Mouse (Mus musculus): ENCODE results near the gene Traf4. TPM values are rescaled to one million over a fixed set of nuclear protein-coding genes. Genes with fewer than 3 reads are reported as not detected.
"Not testable (repeated sequence)": the region's sequence is repeated elsewhere in the genome, so short reads cannot be mapped to it uniquely, and the experiment has no call there.

The Traf4 gene
- total RNA-seq (2015) (1.3 TPM in 2 replicates), total RNA-seq (2017) (0.51 and 2.2 TPM in 2 replicates)

DNA sequence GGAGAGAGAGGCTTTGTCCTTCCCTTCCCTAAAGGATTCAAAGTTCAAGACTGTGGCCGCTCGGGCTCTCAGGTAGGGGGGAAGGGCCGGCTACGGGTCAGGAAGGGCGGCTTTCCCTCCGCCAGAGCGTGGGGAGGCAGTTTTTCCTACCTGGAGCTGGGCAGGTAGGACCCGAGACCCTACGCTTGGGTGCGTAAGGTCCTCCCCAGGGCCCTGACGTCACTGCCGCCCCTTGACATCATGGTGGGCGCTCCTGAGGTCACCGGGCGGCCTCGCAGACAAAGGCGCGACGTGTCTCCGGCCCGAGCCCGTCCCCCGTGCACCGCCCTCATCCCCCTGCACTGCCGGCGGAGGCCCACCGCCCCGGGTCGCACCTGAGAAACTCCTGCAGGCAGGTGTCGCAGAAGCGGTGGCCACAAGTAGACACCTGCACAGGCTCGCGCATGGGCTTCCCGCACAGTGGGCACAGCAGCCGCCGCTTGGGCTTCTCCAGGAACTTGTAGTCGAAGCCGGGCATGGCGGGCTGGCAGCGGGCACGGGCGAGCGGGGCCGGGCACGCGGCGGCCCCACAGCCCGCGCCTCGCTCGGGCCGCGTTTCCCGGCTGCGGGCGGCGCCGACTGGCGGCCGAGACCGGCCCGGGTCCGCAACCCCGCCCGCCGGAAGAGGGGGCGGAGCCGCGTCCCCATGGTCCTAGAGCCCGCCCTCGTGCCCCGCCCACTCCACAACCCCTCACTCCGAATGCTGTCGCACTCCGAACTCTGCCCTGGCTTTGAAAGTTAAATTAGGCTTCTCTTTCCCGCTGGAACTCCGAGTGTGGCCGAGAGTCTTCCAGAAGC lies at the start of gene Traf4:
Gene Traf4, minus strand, starts transcription at position 666 of the 837 bp plus-strand sequence.
- ATAC-seq (ENCODE audit: poor library complexity, severe bottlenecking): peak; percentile 81

DNA sequence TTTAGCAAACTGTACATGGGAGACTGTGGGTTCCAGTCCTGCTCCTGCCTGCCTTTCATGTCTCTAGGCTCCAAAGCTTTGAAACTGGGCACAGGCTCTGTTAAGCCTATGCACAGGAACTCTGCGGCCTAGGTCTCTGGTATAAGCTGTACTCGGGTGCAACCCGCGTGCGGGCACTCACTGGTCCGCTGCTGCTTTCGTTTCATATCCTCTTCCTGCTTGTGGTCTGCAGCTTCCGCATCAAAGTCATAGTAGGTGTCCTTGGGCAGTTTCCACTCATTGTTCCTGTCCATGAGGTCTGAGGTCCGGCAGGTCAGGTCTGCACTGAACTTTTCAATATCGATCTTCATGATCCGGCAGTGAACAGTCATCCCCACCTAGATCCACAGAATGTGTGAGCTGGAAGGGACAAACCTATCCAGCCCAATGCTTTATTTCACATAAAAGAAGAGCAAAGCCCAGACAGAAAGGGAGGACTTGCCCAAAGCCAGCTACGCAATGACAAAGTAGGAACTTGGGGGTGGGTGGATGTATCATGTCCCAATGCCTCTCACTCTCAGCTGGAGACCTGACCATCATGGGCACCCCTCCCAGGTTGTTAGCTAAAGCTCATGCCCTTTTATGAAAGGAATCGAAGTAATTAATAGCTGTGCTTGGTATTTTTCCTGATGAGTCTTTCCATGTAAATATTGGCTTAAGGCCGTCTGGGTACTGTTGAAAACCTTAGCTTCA lies 47.9 kb upstream of the Traf4 start:
- ATAC-seq (ENCODE audit: poor library complexity, severe bottlenecking): peak; percentile 99

GRCm38 (mm10) chr11:78211513-78211912 lies 46.1 kb upstream of the Traf4 start:
- no peak for ATAC-seq (ENCODE audit: poor library complexity, severe bottlenecking)

GRCm38 (mm10) chr11:78210615-78211014 lies 45.2 kb upstream of the Traf4 start:
- ATAC-seq (ENCODE audit: poor library complexity, severe bottlenecking): no peak

DNA sequence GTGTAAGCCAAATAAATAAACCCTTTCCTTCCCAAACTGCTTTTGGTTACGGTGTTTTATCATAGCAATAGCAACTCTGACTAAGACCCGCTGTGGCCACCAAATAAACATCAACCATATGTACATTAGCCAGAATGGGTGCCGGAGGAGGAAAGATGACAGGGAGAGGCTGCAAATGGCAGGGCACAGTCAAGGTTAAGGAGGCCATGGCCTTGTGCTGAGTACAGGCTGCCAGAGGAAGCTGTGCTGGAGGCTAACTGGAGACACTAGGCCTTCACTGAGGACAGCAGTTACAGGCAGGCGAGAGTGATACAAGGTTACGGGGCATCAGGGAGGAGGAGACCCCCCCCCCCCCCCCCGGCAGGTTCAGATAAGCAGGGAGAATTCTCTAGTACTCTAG lies 44.5 kb upstream of the Traf4 start:
- ATAC-seq (ENCODE audit: poor library complexity, severe bottlenecking): no peak

DNA sequence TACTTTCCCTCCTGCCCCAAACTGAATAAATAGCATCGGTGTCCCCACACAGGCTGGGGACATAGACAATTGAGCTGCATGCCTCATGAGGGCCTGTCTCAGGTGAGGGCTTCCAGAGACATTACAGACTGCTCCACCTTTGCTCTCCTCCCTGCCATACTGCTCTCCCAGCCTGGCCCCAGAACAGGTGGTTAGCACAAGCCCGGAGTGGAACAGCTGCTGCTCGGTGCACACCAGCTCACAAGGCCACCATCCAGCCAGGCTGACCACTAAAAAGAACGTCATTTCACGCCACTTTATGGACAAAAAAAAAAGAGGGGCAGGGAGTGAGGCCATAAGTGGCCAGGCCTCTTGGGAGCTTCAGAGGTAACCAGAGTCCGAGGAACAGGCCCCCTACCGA lies 41.8 kb upstream of the Traf4 start:
- no peak for ATAC-seq (ENCODE audit: poor library complexity, severe bottlenecking)

DNA sequence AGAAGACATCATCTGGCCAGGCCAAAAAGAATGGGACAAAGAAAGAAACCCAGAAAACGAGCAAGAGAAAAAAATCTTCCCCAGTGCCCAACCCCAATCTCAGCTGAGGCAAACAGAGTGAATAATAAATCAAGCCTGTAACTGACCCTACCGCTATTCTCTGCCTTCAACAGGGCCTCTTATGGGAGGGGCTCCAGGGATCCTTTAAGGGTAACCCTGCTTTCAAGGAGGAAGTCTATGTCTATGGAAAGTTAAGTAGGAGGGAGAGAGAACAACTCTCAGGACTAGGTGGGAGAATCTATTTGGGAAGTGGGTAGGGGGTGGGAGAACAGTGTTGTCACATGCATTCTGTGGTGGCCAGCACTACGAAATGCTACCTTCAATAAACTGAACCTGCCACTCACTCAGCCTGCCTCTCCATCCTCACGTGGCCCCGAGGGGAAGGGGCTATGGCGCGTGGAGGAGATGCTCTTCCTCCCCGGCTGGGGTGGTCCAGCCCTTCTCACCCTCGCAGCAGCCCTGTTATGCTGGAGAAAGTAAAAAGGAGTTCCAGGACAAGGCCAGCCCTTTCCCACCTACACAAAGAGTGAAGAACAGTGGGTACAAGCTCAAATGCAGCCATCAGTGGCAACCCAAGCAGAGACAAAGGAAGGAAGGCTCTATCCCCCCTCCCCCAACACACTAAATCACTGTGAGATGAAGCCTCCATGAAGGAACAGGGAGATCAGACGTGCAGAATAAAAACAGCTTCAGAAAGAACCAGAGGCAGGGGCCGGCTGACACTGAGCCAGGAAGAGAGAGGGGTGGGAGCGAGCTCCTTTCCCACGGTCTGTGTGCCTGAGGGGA lies 40.2 kb upstream of the Traf4 start:
- no peak for ATAC-seq (ENCODE audit: poor library complexity, severe bottlenecking)

GRCm38 (mm10) chr11:78204287-78204686 lies 38.9 kb upstream of the Traf4 start:
- ATAC-seq (ENCODE audit: poor library complexity, severe bottlenecking): no peak

DNA sequence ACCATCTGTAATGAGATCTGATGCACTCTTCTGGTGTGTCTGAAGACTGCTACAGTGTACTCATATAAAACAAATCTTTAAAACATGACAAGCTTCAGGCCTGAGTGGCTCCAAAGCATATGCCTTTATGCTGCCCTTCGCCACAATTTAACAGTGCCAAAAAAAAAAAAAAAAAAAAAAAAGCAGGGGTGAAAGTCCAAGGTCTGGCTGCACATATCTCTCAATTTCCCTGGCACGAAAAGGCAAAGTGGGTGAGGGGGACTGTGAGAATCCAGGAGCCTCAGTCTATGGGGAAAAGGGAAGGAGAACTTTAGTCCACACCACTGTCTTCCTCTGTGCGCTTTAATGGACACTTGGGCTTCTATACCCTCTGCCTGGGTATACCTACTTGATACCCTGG lies 37.0 kb upstream of the Traf4 start:
- ATAC-seq (ENCODE audit: poor library complexity, severe bottlenecking): no peak

DNA sequence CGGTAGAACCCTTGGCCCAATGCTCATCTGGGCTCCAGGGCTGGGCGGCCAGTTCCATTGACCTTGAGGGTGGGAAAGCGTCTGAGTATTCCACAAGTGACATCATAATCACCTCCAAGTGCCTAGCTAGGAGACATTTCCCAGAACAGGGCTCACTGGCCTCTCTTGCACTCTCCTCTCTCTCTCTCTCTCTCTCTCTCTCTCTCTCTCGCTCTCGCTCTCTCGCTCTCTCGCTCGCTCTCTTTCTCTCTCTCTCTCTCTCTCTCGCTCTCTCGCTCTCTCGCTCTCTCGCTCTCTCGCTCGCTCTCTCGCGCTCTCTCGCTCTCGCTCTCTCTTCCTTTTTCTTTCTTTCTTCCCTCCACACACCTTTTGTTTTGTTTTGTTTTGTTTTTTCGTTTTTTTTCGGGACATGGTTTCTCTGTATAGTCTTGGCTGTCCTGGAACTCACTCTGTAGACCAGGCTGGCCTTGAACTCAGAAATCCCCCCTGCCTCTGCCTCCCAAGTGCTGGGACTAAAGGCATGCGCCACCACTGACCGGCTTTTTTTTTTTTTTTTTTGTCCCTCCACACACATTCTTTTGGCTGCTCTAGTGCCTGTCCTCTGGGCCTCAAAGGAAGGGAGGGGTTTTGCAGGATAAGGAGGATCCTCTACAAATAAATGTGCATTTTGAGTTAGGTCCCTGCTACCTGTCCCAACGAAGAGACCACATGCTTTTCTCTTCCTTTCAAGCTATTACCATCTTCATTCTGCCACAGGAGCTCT lies 29.9 kb upstream of the Traf4 start:
- ATAC-seq (ENCODE audit: poor library complexity, severe bottlenecking): no peak

- peak; percentile 97 for ATAC-seq (ENCODE audit: poor library complexity, severe bottlenecking)
Observed at GRCm38 (mm10) chr11:78194411-78195100, 29.2 kb upstream of the Traf4 start.

GRCm38 (mm10) chr11:78193113-78193512 lies 27.7 kb upstream of the Traf4 start, which contains the start of gene Proca1:
TSS of gene Proca1 (plus strand) at chr11:78193392.
- no peak for ATAC-seq (ENCODE audit: poor library complexity, severe bottlenecking)

- no peak for ATAC-seq (ENCODE audit: poor library complexity, severe bottlenecking)
Observed at GRCm38 (mm10) chr11:78190041-78190440, 24.7 kb upstream of the Traf4 start.

- ATAC-seq (ENCODE audit: poor library complexity, severe bottlenecking): peak; percentile 40; the same call in 1 of the 2 replicates
Observed at GRCm38 (mm10) chr11:78189234-78190040, 24.0 kb upstream of the Traf4 start.

DNA sequence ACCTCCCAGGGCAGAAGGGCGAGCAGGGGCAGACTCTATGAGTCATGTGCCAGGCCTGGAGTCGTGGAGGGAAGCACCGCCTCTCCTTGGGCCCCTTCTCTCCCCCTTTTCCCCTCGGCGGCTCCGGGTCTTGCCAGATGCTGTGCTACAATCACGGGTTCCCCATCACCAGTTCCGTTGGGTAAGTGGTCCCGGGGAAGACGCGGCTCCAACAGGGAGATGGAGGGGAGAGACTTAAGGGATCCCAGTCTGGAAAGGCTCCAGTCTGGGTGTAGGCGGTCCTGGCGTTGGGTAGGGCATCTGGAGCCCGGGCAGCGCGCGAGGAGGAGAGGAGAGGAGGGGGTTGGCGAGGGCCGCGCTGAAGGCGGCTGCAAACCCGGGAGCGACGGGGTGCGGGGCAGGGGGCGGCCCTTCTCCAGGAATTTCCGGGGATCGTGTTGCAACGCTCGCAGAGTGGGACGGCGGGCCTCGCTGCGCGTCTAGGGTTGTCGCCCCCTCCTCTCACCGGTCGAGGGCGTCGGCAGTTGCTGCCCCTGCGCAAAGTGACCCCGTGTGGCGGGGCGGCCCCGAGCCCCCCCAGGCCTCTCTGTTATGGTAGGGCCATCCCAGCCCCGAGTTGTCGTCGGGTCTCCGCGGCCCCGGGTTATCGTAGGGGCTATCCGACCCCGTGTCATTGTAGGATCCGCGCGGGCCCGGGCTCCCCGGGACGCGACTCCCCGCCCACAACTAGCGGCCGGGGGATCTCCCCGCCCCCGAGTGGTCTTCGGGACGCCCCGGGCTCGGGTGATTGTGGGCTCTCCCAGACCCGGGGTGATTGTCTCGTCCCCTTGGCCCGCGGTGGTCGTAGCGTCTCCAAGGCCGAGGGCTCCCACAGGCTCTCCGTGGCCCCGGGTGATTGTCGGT lies 23.2 kb upstream of the Traf4 start, which contains the start of gene Rab34:
Gene Rab34, plus strand, starts transcription at position 100 of the 903 bp plus-strand sequence.
- ATAC-seq (ENCODE audit: poor library complexity, severe bottlenecking): peak; percentile 31; the same call in 1 of the 2 replicates

- ATAC-seq (ENCODE audit: poor library complexity, severe bottlenecking): not testable (repeated sequence)
Observed at GRCm38 (mm10) chr11:78184702-78185101, 19.3 kb upstream of the Traf4 start.

GRCm38 (mm10) chr11:78183884-78184514 lies 18.6 kb upstream of the Traf4 start:
- no peak for ATAC-seq (ENCODE audit: poor library complexity, severe bottlenecking)

All from megakaryocyte, adult 5-6 weeks (primary cell).